Mouse (Mus musculus) v-Abl transformed pro-B cells (cell line): Measurements from ENCODE around the gene Hadh.

ENCODE experiments used
- in situ Hi-C, 2 experiments: fragments of 400-800 bp; cut with MboI; formaldehyde crosslinking; loops; one replicate each; pipeline ENCODE4 v1.15.1; 2025; ENCODE audit not compliant: unreplicated experiment in 2 of 2

Gene Hadh

GRCm38 (mm10) chr3:131237785-131238633 lies 33.9 kb downstream of the Hadh start:
- in situ Hi-C loops, result loop anchor here (5.0 to 25.0 kb wide), 4 partner anchors 351 to 1526 kb away; partner anchors contain the start of genes Cfi (in 1 of the 2) and Gar1 (in 1 of the 2)

DNA sequence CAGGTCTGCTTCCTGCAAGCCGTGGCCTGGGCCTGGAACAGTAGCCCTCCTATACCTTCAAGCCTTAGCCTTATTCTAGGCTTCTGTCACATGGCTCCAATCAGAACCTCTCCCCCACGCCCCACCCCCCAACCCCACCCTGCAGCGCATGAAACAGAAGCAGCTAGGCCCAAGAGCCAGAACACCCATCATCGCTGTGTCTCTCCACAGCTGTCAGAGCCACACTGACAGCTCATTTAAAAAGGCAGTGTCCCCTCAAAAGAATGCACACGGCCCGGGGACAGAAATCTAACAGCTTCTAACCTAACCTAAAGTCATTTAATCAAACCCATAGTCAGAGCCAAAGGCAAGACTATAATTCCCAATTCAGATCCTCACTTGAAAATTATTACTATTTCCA lies 34.8 kb downstream of the Hadh start:
- in situ Hi-C loops, result loop anchor here (5.0 to 25.0 kb wide), 4 partner anchors 350 to 1525 kb away; partner anchors contain the start of genes Cfi (in 1 of the 2) and Gar1 (in 1 of the 2)

- in situ Hi-C loops, result loop anchor here (25.0 kb wide), 2 partner anchors 1391 to 1516 kb away; partner anchors contain the start of genes Cfi (in 1 of the 2) and Gar1 (in 1 of the 2)
Measured at GRCm38 (mm10) chr3:131228083-131228482, 43.8 kb downstream of the Hadh start.

DNA sequence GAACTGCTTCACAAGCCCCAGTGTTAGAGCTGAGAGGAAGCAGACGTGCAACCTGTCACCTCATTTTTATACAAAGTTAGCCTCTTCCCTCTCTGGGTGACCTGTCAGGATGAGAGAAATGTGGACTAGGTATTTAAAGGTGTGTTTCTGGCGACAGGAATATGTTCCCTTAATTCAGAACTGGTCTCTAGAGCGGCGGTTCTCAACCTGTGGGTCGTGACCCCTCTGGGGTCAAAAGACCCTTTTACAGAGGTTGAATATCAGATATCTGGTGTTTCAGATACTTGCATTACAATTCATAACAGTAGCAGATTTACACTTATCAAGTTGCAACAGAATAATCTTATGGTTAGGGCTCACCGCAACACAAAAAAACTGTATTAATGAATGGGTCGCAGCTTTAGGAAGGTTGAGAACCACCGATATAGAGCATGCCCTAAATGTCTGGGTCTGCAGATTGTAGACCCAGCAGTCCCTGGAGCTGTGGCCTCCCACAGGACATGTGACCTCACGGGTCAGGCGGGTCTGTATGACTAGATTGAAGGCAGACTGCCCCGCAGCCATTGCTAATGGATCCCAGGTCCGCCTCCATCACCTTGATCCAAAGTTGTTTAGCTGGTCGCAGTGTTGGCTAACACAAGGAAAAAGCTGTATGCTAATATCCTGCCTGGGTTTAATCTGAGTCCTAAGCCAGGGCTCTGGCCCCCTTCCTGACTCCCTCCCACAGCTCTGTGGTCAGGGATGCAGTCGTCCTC lies 53.1 kb downstream of the Hadh start:
- in situ Hi-C loops, result no loop called here

GRCm38 (mm10) chr3:131214841-131215240 lies 57.1 kb downstream of the Hadh start:
- in situ Hi-C loops, result no loop called here

DNA sequence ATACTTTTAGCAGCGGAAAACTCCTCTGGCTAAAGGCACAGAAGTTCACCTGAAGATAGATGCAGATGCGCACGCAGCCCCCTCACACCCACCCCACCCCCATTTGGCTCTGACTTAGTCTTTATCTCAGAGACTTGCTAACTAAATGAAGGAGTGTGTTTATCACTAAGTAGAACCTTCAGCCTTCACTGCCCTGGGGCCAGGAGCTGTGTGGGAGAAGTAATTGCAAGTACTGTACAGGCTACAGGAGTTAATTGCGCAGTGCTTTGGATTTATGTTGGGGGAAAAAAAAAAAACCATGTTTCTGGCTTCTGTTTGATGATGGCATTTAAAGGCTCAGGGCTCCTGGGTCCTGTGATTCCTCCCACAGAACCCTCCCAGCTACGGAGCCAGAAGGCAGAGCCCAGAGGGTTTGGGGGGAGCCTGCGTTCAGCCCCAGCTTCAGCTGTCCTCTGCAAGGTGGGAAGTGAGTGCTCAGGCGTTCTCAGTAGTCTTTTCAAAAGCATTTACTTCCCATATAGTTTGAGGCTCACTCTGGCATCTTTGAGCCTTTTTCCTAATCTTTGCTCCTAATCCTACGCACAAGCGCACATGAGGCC lies 57.7 kb downstream of the Hadh start:
- in situ Hi-C loops, result no loop called here

- in situ Hi-C loops, result no loop called here
Measured at GRCm38 (mm10) chr3:131212200-131212599, 59.7 kb downstream of the Hadh start.

GRCm38 (mm10) chr3:131208265-131208891 lies 63.5 kb downstream of the Hadh start:
- in situ Hi-C loops, result no loop called here

DNA sequence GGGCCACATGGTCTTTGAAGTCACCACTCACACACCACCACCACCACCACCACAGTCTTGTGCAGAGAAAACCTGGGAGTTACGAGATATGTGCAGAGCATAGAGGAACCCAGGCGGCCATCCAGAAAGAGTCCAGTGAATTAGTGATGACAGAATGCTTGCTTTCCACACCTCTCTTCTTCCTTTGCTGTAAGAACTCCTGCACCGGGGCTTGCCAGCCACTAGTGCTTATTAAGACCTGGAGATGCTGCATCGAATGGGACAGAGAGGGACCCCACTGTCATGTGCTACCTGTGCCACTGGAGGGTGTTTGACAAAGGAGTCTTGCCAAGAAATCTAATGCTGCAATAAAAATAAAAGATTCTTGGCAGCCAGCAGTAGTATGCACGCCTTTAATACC lies 64.1 kb downstream of the Hadh start:
- in situ Hi-C loops, result no loop called here

- in situ Hi-C loops, result no loop called here
Measured at GRCm38 (mm10) chr3:131202311-131202710, 69.6 kb downstream of the Hadh start.

GRCm38 (mm10) chr3:131199590-131200288 lies 72.2 kb downstream of the Hadh start:
- in situ Hi-C loops, result loop anchor here (5.0 to 10.0 kb wide), 3 partner anchors 52 to 75 kb away; no protein-coding TSS in a partner anchor

DNA sequence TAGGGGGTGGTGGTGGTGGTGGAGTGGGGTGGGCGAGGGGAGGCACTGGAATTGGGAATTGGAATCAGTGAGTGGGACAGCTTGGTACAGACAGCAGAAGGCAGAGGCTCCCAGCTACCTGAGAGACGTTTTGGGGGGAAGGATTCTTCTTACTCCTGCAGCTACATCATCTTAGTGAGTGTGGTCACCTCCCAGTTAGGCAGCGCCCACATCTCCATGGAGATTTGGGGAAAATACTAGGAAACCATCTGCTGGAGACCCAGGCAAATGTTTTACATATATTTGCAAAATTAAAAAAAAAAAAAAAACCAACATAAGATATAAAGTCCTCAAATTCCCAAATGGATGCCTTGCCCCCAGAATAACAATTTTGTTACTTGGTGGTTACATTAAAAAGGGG lies 72.9 kb downstream of the Hadh start:
- in situ Hi-C loops, result loop anchor here (5.0 to 10.0 kb wide), 3 partner anchors 52 to 74 kb away; no protein-coding TSS in a partner anchor

GRCm38 (mm10) chr3:131196507-131197019 lies 75.3 kb downstream of the Hadh start:
- in situ Hi-C loops, result loop anchor here (5.0 to 10.0 kb wide), 3 partner anchors 49 to 72 kb away; no protein-coding TSS in a partner anchor

- in situ Hi-C loops, result loop anchor here (5.0 to 10.0 kb wide), 3 partner anchors 49 to 71 kb away; no protein-coding TSS in a partner anchor
Measured at GRCm38 (mm10) chr3:131196050-131196449, 75.9 kb downstream of the Hadh start.

- in situ Hi-C loops, result loop anchor here (10.0 kb wide), 2 partner anchors 47 to 67 kb away; no protein-coding TSS in a partner anchor
Measured at GRCm38 (mm10) chr3:131191454-131191853, 80.4 kb downstream of the Hadh start.

DNA sequence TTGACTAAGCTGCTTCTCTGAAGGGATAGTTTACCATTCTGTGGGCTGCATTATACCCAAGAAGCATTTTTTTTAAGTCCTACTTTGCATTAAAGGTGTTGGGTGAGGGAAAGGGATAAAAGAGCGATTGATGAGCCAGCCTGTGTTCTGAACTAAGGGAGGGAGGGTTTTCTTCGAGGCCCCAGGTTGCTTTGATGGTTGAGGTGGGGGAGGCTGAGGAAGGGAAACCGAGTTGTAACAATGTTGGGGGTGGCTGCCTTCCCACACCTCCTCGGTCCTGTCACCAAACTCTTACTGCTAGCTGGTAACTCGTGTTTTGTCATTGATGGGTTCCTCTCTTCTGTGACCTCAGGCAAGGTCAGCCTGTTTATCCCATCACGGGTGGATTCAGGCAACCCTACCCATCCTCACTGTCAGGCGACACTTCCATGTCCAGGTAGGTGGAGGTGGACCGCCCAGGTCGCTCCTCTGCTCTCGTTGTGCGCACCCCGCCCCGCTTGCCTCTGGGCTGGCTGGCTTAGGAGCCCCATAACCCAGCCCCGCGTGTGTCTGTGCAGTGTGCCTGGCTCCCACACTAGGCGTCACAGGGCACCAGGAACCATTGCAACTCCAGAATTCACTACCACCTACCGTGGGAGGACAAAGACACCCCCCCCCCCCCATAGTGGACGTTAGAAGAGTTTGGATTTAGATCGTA lies 81.1 kb downstream of the Hadh start:
- in situ Hi-C loops, result loop anchor here (10.0 kb wide), 2 partner anchors 46 to 66 kb away; no protein-coding TSS in a partner anchor

DNA sequence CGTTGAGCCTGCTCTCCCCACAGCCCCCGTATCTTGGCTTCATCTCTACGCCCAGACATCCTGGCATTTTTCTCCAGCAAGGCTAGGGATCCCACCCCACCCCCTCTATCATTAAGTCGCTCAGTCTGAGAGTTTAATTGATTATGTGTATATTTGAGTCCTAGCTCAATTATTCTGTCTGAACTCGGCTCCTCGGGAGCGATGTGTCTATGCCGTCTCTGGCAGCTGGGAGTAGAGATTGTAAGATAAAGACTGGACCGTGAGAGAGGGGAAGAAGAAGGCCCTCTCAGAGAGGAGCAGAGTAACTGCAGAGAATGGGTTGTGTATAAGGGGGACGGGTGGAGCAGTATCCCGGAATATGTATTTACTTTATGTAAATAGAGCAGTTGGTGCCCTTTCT lies 81.7 kb downstream of the Hadh start:
- in situ Hi-C loops, result loop anchor here (10.0 kb wide), 2 partner anchors 45 to 65 kb away; no protein-coding TSS in a partner anchor

- in situ Hi-C loops, result no loop called here
Measured at GRCm38 (mm10) chr3:131186193-131186592, 85.7 kb downstream of the Hadh start.
